Mouse (Mus musculus) MEL-GATA-1-ER (cell line): ENCODE measurements around the gene Txndc11.
"Not testable (repeated sequence)": the region's sequence is repeated elsewhere in the genome, so short reads cannot be mapped to it uniquely, and the experiment has no call there.

ENCODE experiments used
- DNase-seq: peaks from one replicate; pipeline ENCODE4 v3.0.0-alpha.2; 2012; ENCODE audit warnings: low read depth; ENCODE audit errors: extremely low read depth

The Txndc11 gene

GRCm38 (mm10) chr16:11134348-11135344 is at the start of gene Txndc11:
TSS of gene Txndc11 (minus strand) at chr16:11134650.
- peak; percentile 98 for DNase-seq

GRCm38 (mm10) chr16:11177404-11177803 is 43.0 kb upstream of the Txndc11 start:
- DNase-seq = no peak

GRCm38 (mm10) chr16:11176884-11177244 is 42.4 kb upstream of the Txndc11 start:
- no peak for DNase-seq

DNA sequence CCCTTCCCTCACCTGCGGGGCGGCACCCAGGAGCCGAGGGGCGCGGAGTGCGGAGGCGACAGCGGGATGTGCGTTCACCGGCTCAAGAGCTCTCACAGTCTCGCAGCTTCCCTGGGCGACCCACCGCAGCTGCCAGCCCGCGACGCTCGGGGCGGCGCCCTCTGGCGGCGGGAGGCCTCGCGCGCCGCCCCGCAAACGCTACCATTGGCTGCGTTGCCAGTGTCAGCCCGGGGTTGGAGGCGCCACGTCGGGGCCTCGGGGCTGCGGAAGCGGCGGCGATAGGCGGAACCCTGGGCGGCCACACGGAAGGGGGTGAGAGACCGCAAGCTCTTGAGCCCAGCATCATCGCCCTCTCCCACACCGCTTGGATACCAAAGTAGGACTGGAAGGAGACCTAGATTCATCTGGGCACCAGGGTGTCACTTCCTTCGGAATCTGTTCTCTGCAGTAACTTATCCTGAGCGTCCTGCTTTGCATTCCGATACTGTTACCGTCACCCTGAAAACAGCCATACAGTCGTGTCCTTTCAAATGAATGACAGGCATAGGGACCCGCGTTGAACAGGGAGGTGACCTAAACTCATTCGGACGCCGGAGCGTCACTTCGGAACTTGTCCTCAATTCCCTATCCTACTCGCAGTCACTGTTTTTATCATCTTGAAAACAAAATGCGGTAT is 41.9 kb upstream of the Txndc11 start, which contains the start of gene Zc3h7a:
Gene Zc3h7a (minus strand): TSS at position 186 of the 676 bp plus-strand sequence.
- peak; percentile 74 for DNase-seq

DNA sequence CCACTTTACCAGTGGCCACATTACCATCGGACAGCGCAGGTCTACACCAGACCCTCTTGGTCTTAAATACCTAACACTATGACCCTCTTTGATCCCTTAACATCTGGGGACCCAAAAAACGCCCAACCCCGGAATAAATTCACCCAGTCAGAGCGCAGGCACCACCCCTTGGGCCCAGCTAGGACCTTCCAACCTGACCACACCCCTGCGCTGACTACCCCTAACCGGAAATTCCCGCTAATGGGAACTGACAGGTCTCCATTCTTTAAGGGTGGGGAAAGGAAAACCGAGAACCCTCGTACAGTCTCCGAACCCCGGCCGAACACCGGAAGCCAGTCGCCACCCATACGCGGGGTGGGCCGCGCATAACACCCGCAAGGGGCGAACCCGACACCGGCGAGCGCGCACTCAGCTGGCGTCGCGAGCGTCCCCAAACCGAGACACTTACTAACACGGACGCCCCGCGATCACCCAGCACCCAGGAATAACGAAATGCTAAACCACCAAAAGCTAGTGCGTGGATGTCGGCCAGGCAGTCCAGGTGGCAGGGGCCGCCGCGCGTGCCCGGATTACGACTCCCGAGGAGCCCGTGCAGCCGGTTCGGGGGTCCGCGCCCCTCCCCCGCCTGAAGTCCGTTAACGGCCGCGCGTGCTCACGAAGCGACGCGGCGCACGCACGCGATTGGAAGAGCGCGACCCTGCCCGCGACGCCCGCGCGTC is 41.2 kb upstream of the Txndc11 start:
- peak; percentile 69 for DNase-seq

- no peak for DNase-seq
These were observed 40.6 kb upstream of the Txndc11 start for GRCm38 (mm10) chr16:11175100-11175488.

DNA sequence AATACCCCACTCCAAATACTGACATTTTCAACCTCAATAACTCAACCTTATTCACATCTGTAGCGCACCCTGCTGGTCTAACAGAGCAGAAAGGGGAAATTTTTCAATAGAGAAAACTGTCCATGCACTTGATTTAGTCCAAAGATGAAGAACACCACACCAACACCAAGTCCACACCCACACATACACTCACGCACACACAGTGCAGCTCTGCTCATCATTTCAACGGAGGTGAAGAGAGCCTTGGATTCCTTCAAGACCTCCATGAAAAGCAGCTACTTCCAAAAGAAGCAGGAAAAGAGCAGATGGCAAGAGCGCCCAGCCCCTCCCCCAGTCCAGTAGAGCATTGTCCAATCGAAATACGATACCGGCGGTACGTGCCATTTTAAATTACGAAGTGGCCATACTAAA is 40.2 kb upstream of the Txndc11 start:
- DNase-seq = peak; percentile 67

- no peak for DNase-seq
These were observed 37.2 kb upstream of the Txndc11 start for GRCm38 (mm10) chr16:11171679-11172078.

DNA sequence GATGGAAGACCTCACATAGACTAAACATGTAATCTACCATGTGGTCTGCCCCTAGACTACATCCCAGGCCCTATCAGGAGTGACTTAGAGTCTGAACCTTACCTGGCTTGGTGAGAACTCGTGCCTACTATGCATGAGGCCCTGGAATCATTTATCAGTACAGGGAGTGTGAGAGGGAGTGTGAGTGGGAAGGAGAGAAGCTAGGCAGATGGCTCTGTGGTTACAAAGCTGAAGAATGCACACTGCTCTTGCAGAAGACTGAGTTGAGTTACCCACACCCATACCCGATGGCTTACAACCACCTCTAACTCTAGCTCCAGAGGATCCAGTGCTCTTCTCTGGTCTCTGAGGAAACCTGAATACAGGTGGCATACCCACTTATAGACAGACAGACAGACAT is 32.0 kb upstream of the Txndc11 start:
- no peak for DNase-seq

DNA sequence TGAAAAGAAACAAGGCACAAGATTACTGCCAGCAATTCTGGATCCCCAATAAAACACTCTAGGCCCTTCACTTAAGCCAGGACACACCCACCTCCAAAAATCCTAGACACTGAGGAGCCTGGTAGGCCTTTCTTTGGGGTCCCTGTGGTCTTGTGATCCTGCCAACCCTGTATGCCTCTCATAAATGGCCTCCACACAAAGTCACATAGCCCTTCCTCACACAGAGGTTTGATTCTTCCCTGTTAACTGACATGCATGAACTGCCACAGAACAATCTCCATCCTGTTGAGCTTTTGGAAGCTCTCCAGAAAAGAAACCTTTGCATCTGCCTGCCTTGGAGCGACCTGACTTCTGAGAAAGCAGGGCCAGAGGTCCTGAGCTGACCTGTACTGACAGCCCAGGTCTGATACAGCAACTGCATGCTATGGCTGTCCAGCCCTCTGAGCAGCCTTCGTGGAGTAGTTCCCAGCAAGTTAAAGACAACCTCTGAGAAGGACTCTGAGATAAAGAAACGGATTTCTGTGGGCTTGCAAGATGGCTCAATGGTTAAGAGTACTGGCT is 30.3 kb upstream of the Txndc11 start:
- DNase-seq = no peak

DNA sequence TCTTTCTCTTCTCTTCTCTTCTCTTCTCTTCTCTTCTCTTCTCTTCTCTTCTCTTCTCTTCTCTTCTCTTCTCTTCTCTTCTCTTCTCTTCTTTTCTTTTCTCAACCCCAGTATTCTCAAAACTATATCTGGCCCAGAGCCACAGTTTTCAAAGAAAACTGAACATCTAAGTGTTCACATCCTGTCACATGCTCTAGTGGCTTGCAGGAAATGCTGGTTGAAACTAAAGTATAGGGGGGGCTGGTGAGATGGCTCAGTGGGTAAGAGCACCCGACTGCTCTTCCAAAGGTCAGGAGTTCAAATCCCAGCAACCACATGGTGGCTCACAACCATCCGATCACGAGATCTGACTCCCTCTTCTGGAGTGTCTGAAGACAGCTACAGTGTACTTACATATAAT is 23.3 kb upstream of the Txndc11 start:
- DNase-seq = not testable (repeated sequence)

DNA sequence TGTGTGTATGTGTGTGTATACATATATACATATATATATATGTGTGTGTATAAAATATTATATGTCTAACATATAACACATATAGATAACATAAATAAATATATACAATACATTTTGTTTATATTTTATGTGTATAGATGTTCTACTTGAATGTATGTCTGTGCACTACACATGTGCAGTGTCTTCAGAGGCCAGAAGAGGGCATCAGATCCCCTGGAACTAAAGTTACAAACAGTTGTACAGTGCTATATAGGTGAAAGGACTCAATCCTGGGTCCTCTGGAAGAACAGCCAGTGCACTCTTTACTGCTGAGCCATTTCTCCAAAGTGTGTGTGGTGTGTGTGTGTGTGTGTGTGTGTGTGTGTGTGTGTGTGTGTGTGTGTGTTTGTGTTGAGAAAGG is 20.1 kb upstream of the Txndc11 start:
- DNase-seq = no peak

DNA sequence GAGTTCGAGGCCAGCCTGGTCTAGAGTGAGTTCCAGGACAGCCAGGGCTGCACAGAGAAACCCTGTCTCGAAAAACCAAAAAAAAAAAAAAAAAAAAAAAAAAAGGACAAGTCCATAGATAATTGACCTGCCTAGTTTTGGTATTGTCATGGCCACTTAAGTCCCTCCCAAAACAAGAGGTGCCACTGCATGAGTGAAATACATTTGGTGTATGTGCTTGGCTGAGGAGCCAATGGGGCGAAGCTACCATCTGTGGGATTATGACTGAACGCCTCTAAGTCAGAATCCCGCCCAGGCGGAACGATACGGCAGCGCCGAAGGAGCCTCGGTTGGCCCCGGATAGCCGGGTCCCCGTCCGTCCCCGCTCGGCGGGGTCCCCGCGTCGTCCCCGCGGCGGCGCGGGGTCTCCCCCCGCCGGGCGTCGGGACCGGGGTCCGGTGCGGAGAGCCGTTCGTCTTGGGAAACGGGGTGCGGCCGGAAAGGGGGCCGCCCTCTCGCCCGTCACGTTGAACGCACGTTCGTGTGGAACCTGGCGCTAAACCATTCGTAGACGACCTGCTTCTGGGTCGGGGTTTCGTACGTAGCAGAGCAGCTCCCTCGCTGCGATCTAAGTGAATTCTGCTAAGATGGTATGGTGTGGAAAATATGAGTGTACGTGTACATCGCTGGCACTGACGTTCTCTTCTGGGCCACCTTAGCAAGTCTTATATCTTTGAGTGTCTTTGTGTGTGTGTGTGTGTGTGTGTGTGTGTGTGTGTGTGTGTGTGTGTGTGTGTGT is 9.4 kb upstream of the Txndc11 start:
- not testable (repeated sequence) for DNase-seq

GRCm38 (mm10) chr16:11133476-11134347 is 738 bp downstream of the Txndc11 start:
- DNase-seq = no peak

GRCm38 (mm10) chr16:11132839-11133238 is 1.6 kb downstream of the Txndc11 start:
- no peak for DNase-seq

- no peak for DNase-seq
These were observed 6.1 kb downstream of the Txndc11 start for GRCm38 (mm10) chr16:11128301-11128700.

- no peak for DNase-seq
These were observed 9.1 kb downstream of the Txndc11 start for GRCm38 (mm10) chr16:11125371-11125770.

DNA sequence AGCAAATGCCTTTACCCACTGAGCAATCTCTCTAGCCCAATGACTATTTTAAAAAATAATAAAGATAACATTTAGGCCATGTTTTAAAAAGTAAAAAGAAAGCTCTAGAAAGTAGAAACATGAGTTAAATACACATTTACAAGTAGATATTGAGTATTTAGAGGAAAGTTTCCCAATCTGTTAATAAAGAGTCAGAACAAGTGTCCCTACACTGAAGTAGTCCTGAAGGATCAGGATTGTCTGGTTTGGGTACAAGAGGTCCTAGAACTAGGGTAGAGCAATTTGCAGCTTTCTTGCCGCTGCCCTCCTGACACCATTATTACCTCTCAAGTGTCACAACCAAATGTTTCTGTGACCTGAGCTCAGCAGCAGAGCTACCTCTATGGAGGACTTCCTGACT is 10.3 kb downstream of the Txndc11 start:
- no peak for DNase-seq

DNA sequence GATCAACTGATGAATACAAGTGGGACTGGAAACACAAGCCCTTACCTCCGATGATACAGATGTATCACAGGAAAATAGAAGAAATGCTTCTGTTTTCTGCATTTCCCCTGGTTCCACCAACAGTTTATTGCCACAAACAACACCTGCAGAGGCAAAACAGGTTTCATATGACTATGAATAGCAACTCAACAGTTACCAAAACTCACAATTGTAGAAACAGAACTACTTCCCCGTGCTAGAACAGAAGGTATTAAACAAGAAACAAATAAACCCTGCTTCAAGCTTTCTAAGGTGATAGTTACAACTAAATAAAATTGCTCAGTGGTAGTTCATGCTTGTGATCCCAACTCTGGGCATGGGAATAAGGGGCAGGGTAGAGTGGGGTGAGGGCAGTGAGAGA is 11.8 kb downstream of the Txndc11 start:
- no peak for DNase-seq
